Mouse (Mus musculus) small intestine, adult 2 months (tissue): Measurements from ENCODE around the gene Cox8a. TPM values are rescaled to one million over a fixed set of nuclear protein-coding genes. Genes with fewer than 3 reads are reported as not detected.

Experiments
- H3K27ac ChIP-seq: fragments of 200-500 bp; 2 replicates; pipeline ENCODE4 v1.5.1; 2012; ENCODE audit warnings: low read depth, low read length, control low read depth, inconsistent platforms; ENCODE audit not compliant: insufficient read depth
- H3K27me3 ChIP-seq: fragments of 200-500 bp; 2 replicates; pipeline ENCODE4 v1.6.1; 2012; ENCODE audit warnings: mild to moderate bottlenecking, moderate library complexity, low read length, inconsistent platforms; ENCODE audit not compliant: control insufficient read depth, insufficient read depth
- H3K36me3 ChIP-seq: fragments of 200-500 bp; 2 replicates; pipeline ENCODE4 v1.6.1; 2012; ENCODE audit warnings: mild to moderate bottlenecking, low read length, control low read depth, inconsistent platforms; ENCODE audit not compliant: control insufficient read depth, insufficient read depth
- H3K4me1 ChIP-seq: fragments of 200-500 bp; 2 replicates; pipeline ENCODE4 v1.6.1; 2012; ENCODE audit warnings: low read length, inconsistent platforms, mixed read lengths; ENCODE audit not compliant: control insufficient read depth, insufficient read depth, insufficient read length
- H3K4me3 ChIP-seq: fragments of 200-500 bp; 2 replicates; pipeline ENCODE4 v1.5.1; 2012; ENCODE audit warnings: low read depth, mild to moderate bottlenecking, control low read depth, inconsistent platforms, low read length, moderate library complexity
- CTCF ChIP-seq: fragments of 200-500 bp; IDR thresholded peaks from 2 replicates; pipeline ENCODE4 v1.5.1; 2012; ENCODE audit warnings: low read depth, mild to moderate bottlenecking, control low read depth, inconsistent platforms, low read length, moderate library complexity, mixed read lengths; ENCODE audit not compliant: insufficient replicate concordance, insufficient read length; ENCODE audit errors: extremely low read depth
- POLR2A ChIP-seq: fragments of 200-500 bp; IDR thresholded peaks from 2 replicates; pipeline ENCODE4 v1.6.1; 2012; ENCODE audit warnings: low read depth, mild to moderate bottlenecking, control low read depth, inconsistent platforms, low read length, moderate library complexity
- WGBS: fragments of 180-500 bp; shearing (Covaris S2); methylation state at CpG from one replicate; pipeline ENCODE4 v1.1.7; 2018; 5-methylcytosine and 5-hydroxymethylcytosine counted together
- polyA plus RNA-seq: library from polyadenylated mRNA; depleted of rRNA; stranded (reverse); fragments of >200 nt; gene quantifications from 2 replicates; pipeline ENCODE4 v1.2.3, GENCODE M21; 2012

The Cox8a gene
- polyA plus RNA-seq, 1 experiment: 4,573 TPM

DNA sequence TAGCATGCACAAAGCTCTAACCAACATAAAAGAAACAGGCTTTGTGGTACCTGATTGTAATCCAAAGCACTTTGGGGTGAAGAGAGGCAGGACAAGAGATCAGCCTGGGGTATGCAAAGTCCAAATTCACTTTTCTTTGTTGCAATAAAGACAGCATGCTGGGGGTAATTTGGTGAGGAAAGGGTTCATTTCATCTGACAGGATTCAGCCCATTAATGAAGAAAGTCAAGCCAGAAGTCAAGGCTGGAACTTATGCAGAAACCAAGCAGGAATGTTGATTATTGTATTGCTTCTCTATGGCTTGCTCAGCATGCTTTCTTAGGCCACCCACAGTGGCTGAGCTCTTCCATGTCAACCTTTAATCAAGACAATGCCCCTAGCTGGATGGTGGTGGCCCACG is 44.1 kb upstream of the Cox8a start:
- no peaks in the 10 kb centered on the region for H3K36me3 ChIP-seq
- no peak overlapping the region for H3K4me3 ChIP-seq
- TF ChIP-seq POLR2A (no peak), CTCF (no peak)
- no peaks in the 10 kb centered on the region for H3K27me3 ChIP-seq
- peaks cover 14% of the 10 kb centered on the region for H3K4me1 ChIP-seq
- H3K27ac ChIP-seq: no peak overlapping the region
- WGBS: 87% methylated on average over 1 of the region's 1 CpGs

DNA sequence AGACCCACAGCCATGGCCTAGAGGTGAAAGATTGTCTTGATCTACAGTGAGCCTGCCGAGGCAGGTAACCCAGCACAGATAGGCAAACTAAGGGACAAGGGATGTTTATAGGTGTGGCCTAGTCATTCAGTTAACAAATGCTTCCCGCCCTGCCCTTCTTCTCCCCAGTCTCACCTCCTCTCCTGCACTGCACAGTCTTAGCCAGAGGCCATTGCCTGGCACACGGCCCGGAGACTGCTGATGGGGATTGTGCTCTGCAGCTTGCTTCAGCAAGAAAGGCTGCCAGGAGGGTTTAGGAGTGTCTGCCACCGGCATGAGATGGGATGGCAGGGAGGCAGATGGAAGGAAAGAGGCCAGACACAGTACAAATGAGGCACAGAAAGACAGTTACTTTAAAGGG is 40.5 kb upstream of the Cox8a start:
- 34% methylated on average over 5 of the region's 5 CpGs for WGBS
- Histone ChIP-seq H3K4me3 (no peak overlapping the region), H3K27me3 (no peaks in the 10 kb centered on the region), H3K4me1 (no peaks in the 10 kb centered on the region; the same call in 1 of the 2 replicates), H3K36me3 (no peaks in the 10 kb centered on the region), H3K27ac (no peak overlapping the region)
- TF ChIP-seq POLR2A (no peak), CTCF (no peak)

DNA sequence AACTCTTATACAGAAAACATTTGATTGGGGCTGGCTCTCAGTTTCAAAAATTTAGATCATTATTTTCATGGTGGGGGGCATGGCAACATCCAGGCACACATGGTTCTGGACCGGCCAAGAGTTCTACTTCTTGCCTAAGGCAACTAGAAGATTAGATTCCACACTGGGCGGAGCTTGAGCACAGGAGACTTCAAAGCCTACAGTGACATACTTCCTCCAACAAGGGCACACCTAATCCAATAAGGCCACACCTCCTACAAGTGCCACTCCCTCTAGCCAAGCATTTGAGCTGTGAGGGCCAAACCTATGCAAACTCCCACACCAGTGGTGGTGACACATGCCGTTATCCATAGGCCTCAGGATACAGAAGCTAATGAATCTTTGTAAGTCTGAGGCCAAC is 28.6 kb upstream of the Cox8a start:
- Histone ChIP-seq H3K27me3 (no peaks in the 10 kb centered on the region), H3K36me3 (no peaks in the 10 kb centered on the region), H3K4me1 (0 out of 2 replicates have a peak, but pooled peaks cover 2% of the 10 kb centered on the region), H3K27ac (no peak overlapping the region), H3K4me3 (no peak overlapping the region)
- TF ChIP-seq CTCF (no peak), POLR2A (no peak)
- 31% methylated on average over 3 of the region's 3 CpGs for WGBS

DNA sequence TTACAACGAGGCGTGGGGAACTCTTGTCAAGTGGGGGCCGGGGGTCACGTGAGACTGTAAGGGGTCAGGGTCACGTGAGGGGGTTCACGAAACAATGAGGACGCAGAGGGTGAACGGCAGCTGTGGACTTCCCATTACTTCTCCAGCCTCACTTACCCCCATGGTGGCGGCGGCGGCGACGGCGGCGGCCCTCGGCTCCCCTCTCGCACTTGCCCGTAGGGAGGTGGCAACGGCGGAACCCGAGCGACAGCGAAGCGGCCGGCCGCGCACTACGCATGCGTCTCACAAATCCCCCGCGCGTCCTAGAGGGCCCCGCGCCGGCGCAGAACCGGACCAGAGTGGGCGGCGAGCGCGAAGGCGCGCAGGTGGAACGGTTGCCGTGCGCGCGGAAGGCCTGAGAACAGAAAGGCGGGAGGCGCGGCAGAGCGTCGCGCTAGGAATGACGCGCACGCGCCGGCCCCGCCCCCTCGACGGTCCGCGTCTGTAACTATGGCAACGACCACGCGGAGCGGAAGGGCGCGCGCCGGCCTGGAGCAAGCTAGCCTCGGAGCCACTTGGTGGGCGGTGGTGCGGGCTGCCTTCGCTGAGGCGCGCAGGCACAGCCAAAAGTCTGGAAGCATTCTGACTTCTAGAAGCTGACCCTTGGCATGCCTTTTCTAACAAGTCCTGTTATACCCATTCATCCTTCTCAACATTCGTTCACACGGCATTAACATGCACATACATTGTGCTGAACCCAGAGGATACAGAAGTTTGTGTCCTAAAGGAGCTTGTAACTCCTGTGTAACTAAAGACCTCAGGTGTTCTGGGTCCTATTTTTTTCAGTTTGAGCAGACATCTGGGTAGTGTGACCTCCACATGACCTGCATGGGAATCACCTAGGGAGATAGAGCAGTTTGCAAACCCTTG is 23.6 kb upstream of the Cox8a start, which contains the start of gene Naa40:
TSS of gene Naa40 (minus strand) at position 402 of the 909 bp plus-strand sequence.
- Histone ChIP-seq H3K4me3 (peak within 1 kb of the TSS; percentile 90), H3K27ac (peak within 1 kb of the TSS; percentile 59), H3K4me1 (peaks cover 2% of the 10 kb centered on the region; the same call in 1 of the 2 replicates), H3K27me3 (no peaks in the 10 kb centered on the region), H3K36me3 (no peaks in the 10 kb centered on the region)
- under 1% methylated on average over 80 of the region's 80 CpGs for WGBS
- TF ChIP-seq CTCF (no peak), POLR2A (no peak)

DNA sequence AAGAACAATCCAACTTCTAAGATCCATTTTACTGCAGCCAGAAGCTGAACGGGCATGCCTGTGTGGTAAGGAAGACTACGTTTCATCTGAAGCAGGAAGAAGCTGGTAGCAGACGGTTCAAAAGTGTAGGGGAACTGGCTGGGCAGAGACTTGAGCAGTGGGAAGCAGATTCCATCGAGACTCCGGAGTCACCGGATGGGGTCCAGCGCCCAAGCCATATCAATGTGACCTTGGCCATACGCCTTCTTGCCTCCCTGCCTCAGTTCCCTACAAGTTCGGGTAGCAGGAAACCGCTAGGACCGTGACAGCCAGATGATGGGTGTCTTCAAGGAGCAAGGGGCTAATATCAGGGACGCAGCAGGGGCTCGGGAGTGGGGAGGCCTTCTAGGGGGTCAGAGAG is 22.9 kb upstream of the Cox8a start:
- peak overlapping the region; percentile 90 for H3K4me3 ChIP-seq
- 2% methylated on average over 13 of the region's 13 CpGs for WGBS
- TF ChIP-seq POLR2A: no peak
- TF ChIP-seq CTCF: no peak
- H3K36me3 ChIP-seq: no peaks in the 10 kb centered on the region
- H3K27ac ChIP-seq: no peak overlapping the region
- H3K27me3 ChIP-seq: no peaks in the 10 kb centered on the region
- H3K4me1 ChIP-seq: peaks cover 2% of the 10 kb centered on the region; the same call in 1 of the 2 replicates

DNA sequence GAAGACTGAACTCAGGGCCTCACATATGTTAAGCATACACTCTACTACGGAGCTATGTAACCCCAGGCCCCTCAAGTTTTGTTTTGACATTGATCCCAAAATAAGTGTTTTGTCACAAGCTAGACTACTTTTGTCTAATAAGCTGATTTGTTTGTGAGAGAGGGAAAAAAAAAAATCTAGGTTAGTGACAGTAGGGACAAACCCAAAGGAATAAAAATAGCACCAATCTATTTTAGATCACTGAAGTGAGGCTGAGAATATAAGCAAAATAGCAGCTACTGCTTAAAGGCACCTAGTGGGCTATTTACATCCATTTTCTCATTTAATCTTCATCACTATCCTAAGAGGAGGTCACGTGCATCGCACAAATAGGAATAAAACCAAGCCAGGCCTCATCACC is 22.2 kb upstream of the Cox8a start:
- no peak overlapping the region for H3K27ac ChIP-seq
- H3K27me3 ChIP-seq: no peaks in the 10 kb centered on the region
- 69% methylated on average over 3 of the region's 3 CpGs for WGBS
- H3K4me3 ChIP-seq: no peak overlapping the region
- peaks cover 2% of the 10 kb centered on the region; the same call in 1 of the 2 replicates for H3K4me1 ChIP-seq
- TF ChIP-seq POLR2A (no peak), CTCF (no peak)
- no peaks in the 10 kb centered on the region for H3K36me3 ChIP-seq

DNA sequence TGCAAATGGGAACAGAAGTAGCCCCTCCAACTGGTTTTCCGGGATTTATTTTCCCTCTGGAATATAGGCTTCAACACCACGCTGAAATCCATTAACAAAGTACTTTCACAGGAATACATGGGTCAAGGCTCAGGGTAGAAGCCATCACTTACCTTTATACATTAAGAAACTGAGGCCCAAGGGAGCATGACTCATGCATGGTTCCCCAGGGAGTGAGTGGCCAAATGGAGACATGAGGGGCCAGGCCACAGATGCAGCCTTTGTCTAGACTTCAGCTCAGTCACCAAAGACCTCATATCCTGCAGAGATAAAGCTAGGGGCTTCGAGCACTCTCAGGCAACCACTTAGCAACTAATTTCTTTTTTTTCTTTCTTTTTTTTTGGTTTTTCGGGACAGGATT is 19.3 kb upstream of the Cox8a start:
- Histone ChIP-seq H3K27ac (no peak overlapping the region), H3K36me3 (peaks cover 9% of the 10 kb centered on the region), H3K4me3 (no peak overlapping the region), H3K27me3 (no peaks in the 10 kb centered on the region), H3K4me1 (peaks cover 2% of the 10 kb centered on the region; the same call in 1 of the 2 replicates)
- TF ChIP-seq POLR2A: no peak
- TF ChIP-seq CTCF: no peak
- WGBS: 84% methylated on average over 4 of the region's 4 CpGs
